Comparison of ENCODE assay signal across 12 mouse cellular contexts in genomic region chr19:46031689-46032432, GRCm38 (mm10). TPM values are rescaled to one million over a fixed set of nuclear protein-coding genes. Genes with fewer than 3 reads are reported as not detected.
DNase-seq lines count a peak whose midpoint lies in the region; ATAC-seq and TF ChIP-seq lines count a peak whose summit lies in the region.
"Had no signal": no experiment of that assay in that cellular context is flagged by ENCODE, and none has a peak within 500 bp of the region (broad histone marks: within the 10 kb centered on the region; RNA-seq: fewer than 3 reads in every experiment).

No protein-coding gene starts in this region.

- H3K36me3 ChIP-seq in embryonic facial prominence, embryonic 14.5 days (ENCODE audit: control insufficient read depth, insufficient read depth, low read length), result peaks cover 77% of the 10 kb centered on the region
- peaks cover 78% of the 10 kb centered on the region for H3K36me3 ChIP-seq in embryonic facial prominence, embryonic 10.5 days (replicated peaks)
- H3K36me3 ChIP-seq in intestine, embryonic 15.5 days, result peaks cover 45% of the 10 kb centered on the region
- H3K36me3 ChIP-seq in intestine, embryonic 16.5 days (ENCODE audit: control insufficient read depth, insufficient read depth, low read length), result peaks cover 30% of the 10 kb centered on the region
- peaks cover 20 to 22% of the 10 kb centered on the region in 2 experiments for H3K36me3 ChIP-seq in MEL (ENCODE audit: control insufficient read depth in 1 of 2, insufficient read depth in 2 of 2, low read length in 2 of 2)
- peaks cover 48% of the 10 kb centered on the region for H3K36me3 ChIP-seq in liver, embryonic 14.5 days (replicated peaks; ENCODE audit: control insufficient read depth, insufficient read depth, low read depth)

- intact Hi-C loops in left cerebral cortex, postnatal 36 days (cut with DNase I), result no loop called here

- no peak for TF ChIP-seq CTCF in MEL (IDR thresholded peaks at IDR 0.05 in 2 of 3, conservative IDR thresholded peaks at IDR 0.05 in 1 of 3; ENCODE audit: control insufficient read depth in 1 of 3, insufficient read depth in 1 of 3, low read depth in 2 of 3, low read length in 3 of 3, poor library complexity in 1 of 3, severe bottlenecking in 1 of 3)
- no peak for TF ChIP-seq CTCF in liver, embryonic 14.5 days (IDR thresholded peaks at IDR 0.05; ENCODE audit: low read depth)

- peaks cover 2% of the 10 kb centered on the region; the same call in 1 of the 2 replicates for H3K4me1 ChIP-seq in embryonic facial prominence, embryonic 14.5 days (ENCODE audit: control insufficient read depth, insufficient read depth, low read length)
- peaks cover 17% of the 10 kb centered on the region for H3K4me1 ChIP-seq in embryonic facial prominence, embryonic 10.5 days
- H3K4me1 ChIP-seq in intestine, embryonic 15.5 days (replicated peaks), result peaks cover 2% of the 10 kb centered on the region
- peaks cover 2% of the 10 kb centered on the region for H3K4me1 ChIP-seq in intestine, embryonic 16.5 days (ENCODE audit: control insufficient read depth, insufficient read depth, low read length)
- peaks cover 0 to 20% of the 10 kb centered on the region in 2 experiments; a peak in 3 of 4 replicates for H3K4me1 ChIP-seq in MEL (ENCODE audit: control insufficient read depth in 1 of 2, insufficient read depth in 2 of 2, low read length in 2 of 2)
- peaks cover 11 to 12% of the 10 kb centered on the region in 2 experiments for H3K4me1 ChIP-seq in liver, embryonic 14.5 days (replicated peaks; ENCODE audit: control insufficient read depth in 2 of 2, insufficient read depth in 2 of 2, low read length in 1 of 2)

- no peaks in the 10 kb centered on the region for H3K27me3 ChIP-seq in embryonic facial prominence, embryonic 14.5 days (replicated peaks; ENCODE audit: control insufficient read depth, insufficient read depth, low read length)
- H3K27me3 ChIP-seq in embryonic facial prominence, embryonic 10.5 days (replicated peaks; ENCODE audit: low read depth, poor library complexity, severe bottlenecking), result no peaks in the 10 kb centered on the region
- H3K27me3 ChIP-seq in intestine, embryonic 15.5 days (replicated peaks), result no peaks in the 10 kb centered on the region
- H3K27me3 ChIP-seq in intestine, embryonic 16.5 days (replicated peaks; ENCODE audit: control insufficient read depth, insufficient read depth, low read length), result no peaks in the 10 kb centered on the region
- no peaks in the 10 kb centered on the region for H3K27me3 ChIP-seq in MEL (ENCODE audit: control insufficient read depth in 1 of 2, insufficient read depth in 2 of 2, low read length in 2 of 2)
- H3K27me3 ChIP-seq in liver, embryonic 14.5 days (ENCODE audit: control insufficient read depth, insufficient read depth, low read length), result no peaks in the 10 kb centered on the region
- H3K27me3 ChIP-seq: hindbrain, embryonic 15.5 days had no signal

- WGBS in embryonic facial prominence, embryonic 14.5 days, result 79% methylated on average over 8 of the region's 9 CpGs
- 81% methylated on average over 9 of the region's 9 CpGs for WGBS in embryonic facial prominence, embryonic 10.5 days
- WGBS in intestine, embryonic 15.5 days, result 76% methylated on average over 9 of the region's 9 CpGs
- WGBS in intestine, embryonic 16.5 days, result 73% methylated on average over 9 of the region's 9 CpGs
- 68% methylated on average over 9 of the region's 9 CpGs for WGBS in liver, embryonic 14.5 days (ENCODE audit: insufficient replicate concordance)

- H3K4me3 ChIP-seq in embryonic facial prominence, embryonic 14.5 days (ENCODE audit: low read depth, low read length), result no peak overlapping the region
- H3K4me3 ChIP-seq in embryonic facial prominence, embryonic 10.5 days, result no peak overlapping the region; the same call in 1 of the 2 replicates
- H3K4me3 ChIP-seq in intestine, embryonic 15.5 days (replicated peaks), result no peak overlapping the region
- H3K4me3 ChIP-seq in intestine, embryonic 16.5 days (ENCODE audit: low read length), result no peak overlapping the region
- no peak overlapping the region for H3K4me3 ChIP-seq in MEL (ENCODE audit: control insufficient read depth in 1 of 2, insufficient read depth in 1 of 2, low read depth in 2 of 2, low read length in 2 of 2)
- no peak overlapping the region for H3K4me3 ChIP-seq in liver, embryonic 14.5 days (ENCODE audit: insufficient read depth in 1 of 2, low read depth in 2 of 2, low read length in 2 of 2)
- H3K4me3 ChIP-seq: hindbrain, embryonic 15.5 days had no signal

- H3K9me3 ChIP-seq in embryonic facial prominence, embryonic 14.5 days (ENCODE audit: control insufficient read depth, low read length), result peaks cover 10% of the 10 kb centered on the region; the same call in 1 of the 2 replicates
- H3K9me3 ChIP-seq in embryonic facial prominence, embryonic 10.5 days, result peaks cover 5% of the 10 kb centered on the region; the same call in 1 of the 2 replicates
- H3K9me3 ChIP-seq in intestine, embryonic 15.5 days, result no peaks in the 10 kb centered on the region
- no peaks in the 10 kb centered on the region for H3K9me3 ChIP-seq in intestine, embryonic 16.5 days (ENCODE audit: control insufficient read depth, low read length)
- no peaks in the 10 kb centered on the region for H3K9me3 ChIP-seq in MEL (replicated peaks; ENCODE audit: insufficient read depth, low read length)
- no peaks in the 10 kb centered on the region for H3K9me3 ChIP-seq in liver, embryonic 14.5 days (ENCODE audit: control insufficient read depth, low read length)
- H3K9me3 ChIP-seq: hindbrain, embryonic 15.5 days had no signal

- peak in 1 of 2 experiments; percentile 59; a peak in 1 of 4 replicates for TF ChIP-seq POLR2A in MEL (IDR thresholded peaks at IDR 0.05; ENCODE audit: control insufficient read depth in 1 of 2, insufficient read depth in 1 of 2, low read depth in 1 of 2, low read length in 2 of 2, poor library complexity in 1 of 2)

- H3K4me2 ChIP-seq in embryonic facial prominence, embryonic 14.5 days (ENCODE audit: low read depth, low read length), result no peak overlapping the region
- no peak overlapping the region for H3K4me2 ChIP-seq in intestine, embryonic 15.5 days (replicated peaks)
- H3K4me2 ChIP-seq in intestine, embryonic 16.5 days (ENCODE audit: low read depth, low read length), result no peak overlapping the region
- H3K4me2 ChIP-seq in liver, embryonic 14.5 days (ENCODE audit: low read depth), result no peak overlapping the region
- H3K4me2 ChIP-seq: hindbrain, embryonic 15.5 days had no signal

- no peak for DNase-seq in embryonic facial prominence, embryonic 14.5 days (ENCODE audit: low spot score)
- no peak for DNase-seq in embryonic facial prominence, embryonic 10.5 days (ENCODE audit: low spot score)
- peak; percentile 44 for DNase-seq in MEL (ENCODE audit: low read depth, low spot score)
- no peak for DNase-seq in liver, embryonic 14.5 days (ENCODE audit: low read depth in 3 of 3, low spot score in 3 of 3)
- no peak for DNase-seq in left cerebral cortex, postnatal 36 days (ENCODE audit: low spot score in 2 of 2)
- no peak for DNase-seq in right cerebral cortex, postnatal 25 days
- DNase-seq: adrenal gland, postnatal 14 days; lung, postnatal 4 days had no signal

- peak; percentile 14; the same call in 1 of the 2 replicates for ATAC-seq in embryonic facial prominence, embryonic 14.5 days (ENCODE audit: low read depth)
- peak; percentile 50; the same call in 1 of the 2 replicates for ATAC-seq in intestine, embryonic 15.5 days
- ATAC-seq in intestine, embryonic 16.5 days, result no peak
- ATAC-seq in liver, embryonic 14.5 days (ENCODE audit: insufficient read depth), result peak; percentile 31; the same call in 1 of the 2 replicates

- H3K27ac ChIP-seq in embryonic facial prominence, embryonic 14.5 days (replicated peaks; ENCODE audit: low read depth, low read length), result no peak overlapping the region
- H3K27ac ChIP-seq in embryonic facial prominence, embryonic 10.5 days (replicated peaks), result no peak overlapping the region
- H3K27ac ChIP-seq in intestine, embryonic 15.5 days, result no peak overlapping the region
- H3K27ac ChIP-seq in intestine, embryonic 16.5 days (ENCODE audit: low read length), result no peak overlapping the region
- no peak overlapping the region for H3K27ac ChIP-seq in MEL (ENCODE audit: control insufficient read depth, low read depth, low read length)
- H3K27ac ChIP-seq in liver, embryonic 14.5 days, result no peak overlapping the region
- H3K27ac ChIP-seq: hindbrain, embryonic 15.5 days; kidney, postnatal 0 days had no signal

- TF ChIP-seq RAD21 in MEL (IDR thresholded peaks at IDR 0.05; ENCODE audit: low read depth, low read length), result no peak

- peaks cover 25% of the 10 kb centered on the region for H3K79me2 ChIP-seq in MEL (ENCODE audit: control insufficient read depth, insufficient read depth, low read length, poor library complexity)

- H3K9ac ChIP-seq in embryonic facial prominence, embryonic 14.5 days (ENCODE audit: low read depth, low read length), result no peak overlapping the region
- no peak overlapping the region for H3K9ac ChIP-seq in intestine, embryonic 15.5 days
- H3K9ac ChIP-seq in intestine, embryonic 16.5 days (ENCODE audit: low read depth, low read length), result no peak overlapping the region
- H3K9ac ChIP-seq in MEL (ENCODE audit: control insufficient read depth, low read depth, low read length, poor library complexity, severe bottlenecking), result no peak overlapping the region
- H3K9ac ChIP-seq in liver, embryonic 14.5 days (replicated peaks), result no peak overlapping the region
- H3K9ac ChIP-seq: hindbrain, embryonic 15.5 days had no signal

- TF ChIP-seq EP300 in MEL (IDR thresholded peaks at IDR 0.05; ENCODE audit: low read depth in 1 of 2, low read length in 2 of 2), result no peak
- TF ChIP-seq EP300 in liver, embryonic 14.5 days (IDR thresholded peaks at IDR 0.05; ENCODE audit: low read depth), result no peak

RNA-seq across cellular contexts. Expression of gene Pprc1, which starts 12.8 kb away (rescaled TPM):
- 41.8 and 41.9 TPM in 2 replicates for polyA plus RNA-seq in embryonic facial prominence, embryonic 14.5 days (2014; fragmentation: Nextera tagmentation; extraction: Ambion mirVana)
- 55.2 and 65.1 TPM in 2 replicates for polyA plus RNA-seq in embryonic facial prominence, embryonic 10.5 days (2016; fragmentation: Nextera tagmentation; extraction: Ambion mirVana)
- 31.0 and 36.5 TPM in 2 replicates for polyA plus RNA-seq in intestine, embryonic 15.5 days (2015; fragmentation: Nextera tagmentation; extraction: Ambion mirVana)
- 23.4 and 27.5 TPM in 2 replicates for polyA plus RNA-seq in intestine, embryonic 16.5 days (2015; fragmentation: Nextera tagmentation; extraction: Ambion mirVana)
- total RNA-seq in MEL (2012; rRNA removed), result 39.3 and 41.9 TPM in 2 replicates
- 100 to 1,000 TPM in 1 of 2 experiments, 10 to 100 TPM in 1; 27.8 to 135 TPM for polyA plus RNA-seq in MEL (2012; ENCODE audit: insufficient read depth in 1 of 2, insufficient read length in 2 of 2, low read depth in 1 of 2, low replicate concordance in 2 of 2, missing spikeins in 1 of 2)
- polyA plus RNA-seq in liver, embryonic 14.5 days (2012; rRNA removed), result 17.5 and 19.4 TPM in 2 replicates
- polyA plus RNA-seq in liver, embryonic 14.5 days (2014; fragmentation: Nextera tagmentation; extraction: Ambion mirVana), result 25.0 and 28.0 TPM in 2 replicates
- 10 to 100 TPM; 20.5 to 25.5 TPM for total RNA-seq in left cerebral cortex, postnatal 36 days (2021)

RNA-seq across cellular contexts. Expression of gene Ldb1, which starts 13.2 kb away (rescaled TPM):
- polyA plus RNA-seq in embryonic facial prominence, embryonic 14.5 days (2014; fragmentation: Nextera tagmentation; extraction: Ambion mirVana), result 80.6 and 82.0 TPM in 2 replicates
- polyA plus RNA-seq in embryonic facial prominence, embryonic 10.5 days (2016; fragmentation: Nextera tagmentation; extraction: Ambion mirVana), result 95.0 and 97.8 TPM in 2 replicates
- polyA plus RNA-seq in intestine, embryonic 15.5 days (2015; fragmentation: Nextera tagmentation; extraction: Ambion mirVana), result 53.2 and 57.8 TPM in 2 replicates
- polyA plus RNA-seq in intestine, embryonic 16.5 days (2015; fragmentation: Nextera tagmentation; extraction: Ambion mirVana), result 23.3 and 26.3 TPM in 2 replicates
- 299 and 357 TPM in 2 replicates for total RNA-seq in MEL (2012; rRNA removed)
- 100 to 1,000 TPM; 632 to 842 TPM for polyA plus RNA-seq in MEL (2012; ENCODE audit: insufficient read depth in 1 of 2, insufficient read length in 2 of 2, low read depth in 1 of 2, low replicate concordance in 2 of 2, missing spikeins in 1 of 2)
- 129 and 132 TPM in 2 replicates for polyA plus RNA-seq in liver, embryonic 14.5 days (2012; rRNA removed)
- polyA plus RNA-seq in liver, embryonic 14.5 days (2014; fragmentation: Nextera tagmentation; extraction: Ambion mirVana), result 22.8 and 29.0 TPM in 2 replicates
- total RNA-seq in left cerebral cortex, postnatal 36 days (2021), result 100 to 1,000 TPM; 108 to 118 TPM

RNA-seq across cellular contexts. Expression of gene Hps6, which starts 28.6 kb away (rescaled TPM):
- polyA plus RNA-seq in embryonic facial prominence, embryonic 14.5 days (2014; fragmentation: Nextera tagmentation; extraction: Ambion mirVana), result 4.5 and 6.4 TPM in 2 replicates
- 4.4 and 5.0 TPM in 2 replicates for polyA plus RNA-seq in embryonic facial prominence, embryonic 10.5 days (2016; fragmentation: Nextera tagmentation; extraction: Ambion mirVana)
- polyA plus RNA-seq in intestine, embryonic 15.5 days (2015; fragmentation: Nextera tagmentation; extraction: Ambion mirVana), result 8.8 and 9.5 TPM in 2 replicates
- polyA plus RNA-seq in intestine, embryonic 16.5 days (2015; fragmentation: Nextera tagmentation; extraction: Ambion mirVana), result 8.8 and 9.4 TPM in 2 replicates
- 11.4 and 11.5 TPM in 2 replicates for total RNA-seq in MEL (2012; rRNA removed)
- polyA plus RNA-seq in MEL (2012; ENCODE audit: insufficient read depth in 1 of 2, insufficient read length in 2 of 2, low read depth in 1 of 2, low replicate concordance in 2 of 2, missing spikeins in 1 of 2), result 10 to 100 TPM in 1 of 2 experiments, not detected in 1; 13.2 TPM
- polyA plus RNA-seq in liver, embryonic 14.5 days (2012; rRNA removed), result 0.96 and 1.2 TPM in 2 replicates
- 1.3 and 1.4 TPM in 2 replicates for polyA plus RNA-seq in liver, embryonic 14.5 days (2014; fragmentation: Nextera tagmentation; extraction: Ambion mirVana)
- 1 to 10 TPM; 5.9 to 7.1 TPM for total RNA-seq in left cerebral cortex, postnatal 36 days (2021)

RNA-seq across cellular contexts. Expression of gene Armh3, which starts 33.6 kb away (rescaled TPM):
- 13.7 and 15.2 TPM in 2 replicates for polyA plus RNA-seq in embryonic facial prominence, embryonic 14.5 days (2014; fragmentation: Nextera tagmentation; extraction: Ambion mirVana)
- 18.4 and 19.1 TPM in 2 replicates for polyA plus RNA-seq in embryonic facial prominence, embryonic 10.5 days (2016; fragmentation: Nextera tagmentation; extraction: Ambion mirVana)
- polyA plus RNA-seq in intestine, embryonic 15.5 days (2015; fragmentation: Nextera tagmentation; extraction: Ambion mirVana), result 15.5 and 16.5 TPM in 2 replicates
- polyA plus RNA-seq in intestine, embryonic 16.5 days (2015; fragmentation: Nextera tagmentation; extraction: Ambion mirVana), result 17.2 and 17.3 TPM in 2 replicates
- total RNA-seq in MEL (2012; rRNA removed), result 4.1 TPM in 2 replicates
- 10 to 100 TPM in 1 of 2 experiments, not detected in 1; 10.8 TPM for polyA plus RNA-seq in MEL (2012; ENCODE audit: insufficient read depth in 1 of 2, insufficient read length in 2 of 2, low read depth in 1 of 2, low replicate concordance in 2 of 2, missing spikeins in 1 of 2)
- 2.0 and 2.2 TPM in 2 replicates for polyA plus RNA-seq in liver, embryonic 14.5 days (2012; rRNA removed)
- polyA plus RNA-seq in liver, embryonic 14.5 days (2014; fragmentation: Nextera tagmentation; extraction: Ambion mirVana), result 2.6 and 2.8 TPM in 2 replicates
- total RNA-seq in left cerebral cortex, postnatal 36 days (2021), result 10 to 100 TPM; 20.1 to 20.2 TPM

RNA-seq across cellular contexts. Expression of gene Nolc1, which starts 43.8 kb away (rescaled TPM):
- polyA plus RNA-seq in embryonic facial prominence, embryonic 14.5 days (2014; fragmentation: Nextera tagmentation; extraction: Ambion mirVana), result 77.1 and 82.2 TPM in 2 replicates
- 161 and 167 TPM in 2 replicates for polyA plus RNA-seq in embryonic facial prominence, embryonic 10.5 days (2016; fragmentation: Nextera tagmentation; extraction: Ambion mirVana)
- 99.0 and 107 TPM in 2 replicates for polyA plus RNA-seq in intestine, embryonic 15.5 days (2015; fragmentation: Nextera tagmentation; extraction: Ambion mirVana)
- 77.2 and 88.8 TPM in 2 replicates for polyA plus RNA-seq in intestine, embryonic 16.5 days (2015; fragmentation: Nextera tagmentation; extraction: Ambion mirVana)
- total RNA-seq in MEL (2012; rRNA removed), result 276 and 294 TPM in 2 replicates
- polyA plus RNA-seq in MEL (2012; ENCODE audit: insufficient read depth in 1 of 2, insufficient read length in 2 of 2, low read depth in 1 of 2, low replicate concordance in 2 of 2, missing spikeins in 1 of 2), result 100 to 1,000 TPM; 213 to 753 TPM
- polyA plus RNA-seq in liver, embryonic 14.5 days (2012; rRNA removed), result 36.6 and 63.9 TPM in 2 replicates
- polyA plus RNA-seq in liver, embryonic 14.5 days (2014; fragmentation: Nextera tagmentation; extraction: Ambion mirVana), result 55.0 and 58.2 TPM in 2 replicates
- 10 to 100 TPM; 42.5 to 44.1 TPM for total RNA-seq in left cerebral cortex, postnatal 36 days (2021)
